Mouse (Mus musculus): Measurements from ENCODE around the gene Arhgap15. TPM values are rescaled to one million over a fixed set of nuclear protein-coding genes. Genes with fewer than 3 reads are reported as not detected.

Gene Arhgap15
- polyA plus RNA-seq, 1 experiment from 2014 or later: 0.30 TPM

DNA sequence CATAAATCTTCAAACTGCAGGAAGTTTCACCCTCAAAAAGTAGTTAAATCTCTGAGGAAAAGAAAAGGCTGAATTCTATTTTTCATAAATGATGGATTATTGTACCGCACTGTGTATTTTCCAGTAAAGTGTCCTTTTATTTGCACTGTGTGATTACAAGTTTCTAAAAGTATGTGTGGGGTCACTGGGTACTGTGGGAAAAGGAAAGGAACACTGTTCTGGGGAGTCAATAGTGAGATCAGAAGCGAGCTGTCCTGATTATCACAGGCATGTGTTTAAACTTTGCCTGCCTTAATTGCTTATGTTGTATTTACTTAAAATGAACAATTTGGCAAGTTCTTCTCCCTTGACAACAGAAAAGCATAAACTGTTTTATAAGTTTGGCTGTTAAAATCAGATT, 365.7 kb downstream of the Arhgap15 start:
- 87% methylated on average over 2 of the region's 2 CpGs for WGBS
- Histone ChIP-seq H3K36me3 (replicated peaks) (no peaks in the 10 kb centered on the region), H3K27ac (no peak overlapping the region), H3K4me1 (no peaks in the 10 kb centered on the region), H3K27me3 (ENCODE audit: poor library complexity, severe bottlenecking) (no peaks in the 10 kb centered on the region), H3K4me3 (no peak overlapping the region), H3K9me3 (no peaks in the 10 kb centered on the region)
- DNase-seq (ENCODE audit: extremely low spot score, low spot score): no peak

GRCm38 (mm10) chr2:44121162-44121561, 372.5 kb downstream of the Arhgap15 start:
- no peaks in the 10 kb centered on the region for H3K27me3 ChIP-seq (ENCODE audit: poor library complexity, severe bottlenecking)
- WGBS: 87% methylated on average over 5 of the region's 5 CpGs
- no peak overlapping the region for H3K4me3 ChIP-seq
- no peaks in the 10 kb centered on the region for H3K9me3 ChIP-seq
- no peaks in the 10 kb centered on the region for H3K4me1 ChIP-seq
- no peak for DNase-seq (ENCODE audit: extremely low spot score, low spot score)
- H3K36me3 ChIP-seq (replicated peaks): no peaks in the 10 kb centered on the region
- no peak overlapping the region for H3K27ac ChIP-seq

DNA sequence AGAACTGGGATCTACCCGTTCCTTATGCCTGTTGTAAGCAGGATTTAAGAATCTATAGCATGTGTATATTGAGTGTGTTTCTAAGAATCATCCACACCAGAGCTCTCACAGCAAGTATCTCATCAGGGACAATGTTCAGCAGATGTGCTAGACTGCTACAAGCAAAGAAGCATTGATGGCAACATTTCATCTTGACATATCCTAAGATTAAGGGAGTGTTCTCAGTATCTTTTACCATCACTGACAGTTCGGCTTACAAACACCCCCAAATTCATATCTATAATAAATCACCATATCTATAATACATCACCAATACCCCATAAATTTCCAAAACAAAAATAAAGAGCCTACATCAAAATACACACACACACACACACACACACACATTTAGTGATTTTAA, 374.6 kb downstream of the Arhgap15 start:
- H3K4me1 ChIP-seq: no peaks in the 10 kb centered on the region
- WGBS: 88% methylated on average over 2 of the region's 2 CpGs
- H3K27ac ChIP-seq: no peak overlapping the region
- no peak for DNase-seq (ENCODE audit: extremely low spot score, low spot score)
- no peak overlapping the region for H3K4me3 ChIP-seq
- no peaks in the 10 kb centered on the region for H3K36me3 ChIP-seq (replicated peaks)
- no peaks in the 10 kb centered on the region for H3K9me3 ChIP-seq
- H3K27me3 ChIP-seq (ENCODE audit: poor library complexity, severe bottlenecking): no peaks in the 10 kb centered on the region

- H3K4me3 ChIP-seq: no peak overlapping the region
- no peak for DNase-seq (ENCODE audit: extremely low spot score, low spot score)
- 80% methylated on average over 3 of the region's 3 CpGs for WGBS
- H3K36me3 ChIP-seq (replicated peaks): no peaks in the 10 kb centered on the region
- H3K27me3 ChIP-seq (ENCODE audit: poor library complexity, severe bottlenecking): no peaks in the 10 kb centered on the region
- H3K9me3 ChIP-seq: no peaks in the 10 kb centered on the region
- H3K27ac ChIP-seq: no peak overlapping the region
- H3K4me1 ChIP-seq: no peaks in the 10 kb centered on the region
Observed at GRCm38 (mm10) chr2:44124093-44124492, 375.5 kb downstream of the Arhgap15 start.

DNA sequence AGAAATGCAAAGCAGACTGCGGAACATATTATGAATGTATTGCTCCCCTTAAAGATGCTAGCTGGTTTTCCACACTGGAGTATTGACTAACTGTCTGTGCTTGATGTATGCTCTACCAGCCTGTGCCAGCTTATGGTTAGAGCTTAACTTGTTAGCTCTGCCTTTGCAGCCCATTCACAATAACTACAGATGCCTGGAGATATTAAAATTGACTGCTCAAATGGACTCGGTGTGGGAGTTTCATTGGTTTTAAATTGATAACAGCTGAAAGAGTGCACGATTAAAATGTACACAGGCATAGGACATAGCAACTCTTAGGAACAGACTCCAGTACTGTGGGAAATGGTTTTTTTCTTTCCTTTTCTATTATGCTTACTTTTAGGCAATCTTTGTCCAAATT, 376.1 kb downstream of the Arhgap15 start:
- H3K36me3 ChIP-seq (replicated peaks): no peaks in the 10 kb centered on the region
- no peaks in the 10 kb centered on the region for H3K27me3 ChIP-seq (ENCODE audit: poor library complexity, severe bottlenecking)
- H3K4me3 ChIP-seq: no peak overlapping the region
- no peak overlapping the region for H3K27ac ChIP-seq
- H3K9me3 ChIP-seq: no peaks in the 10 kb centered on the region
- no peaks in the 10 kb centered on the region for H3K4me1 ChIP-seq
- 90% methylated on average over 3 of the region's 3 CpGs for WGBS
- no peak for DNase-seq (ENCODE audit: extremely low spot score, low spot score)

- Histone ChIP-seq H3K27me3 (ENCODE audit: poor library complexity, severe bottlenecking) (no peaks in the 10 kb centered on the region), H3K36me3 (replicated peaks) (no peaks in the 10 kb centered on the region), H3K27ac (no peak overlapping the region), H3K9me3 (no peaks in the 10 kb centered on the region), H3K4me1 (no peaks in the 10 kb centered on the region), H3K4me3 (no peak overlapping the region)
- DNase-seq (ENCODE audit: extremely low spot score, low spot score): no peak
- WGBS: 97% methylated on average over 1 of the region's 1 CpGs
Observed at GRCm38 (mm10) chr2:44126044-44126695, 377.5 kb downstream of the Arhgap15 start.

- Histone ChIP-seq H3K9me3 (no peaks in the 10 kb centered on the region), H3K27me3 (ENCODE audit: poor library complexity, severe bottlenecking) (no peaks in the 10 kb centered on the region), H3K27ac (no peak overlapping the region), H3K4me3 (no peak overlapping the region), H3K4me1 (no peaks in the 10 kb centered on the region), H3K36me3 (replicated peaks) (no peaks in the 10 kb centered on the region)
- no peak for DNase-seq (ENCODE audit: extremely low spot score, low spot score)
- WGBS: 85% methylated on average over 3 of the region's 3 CpGs
Observed at GRCm38 (mm10) chr2:44129533-44129932, 380.9 kb downstream of the Arhgap15 start.

DNA sequence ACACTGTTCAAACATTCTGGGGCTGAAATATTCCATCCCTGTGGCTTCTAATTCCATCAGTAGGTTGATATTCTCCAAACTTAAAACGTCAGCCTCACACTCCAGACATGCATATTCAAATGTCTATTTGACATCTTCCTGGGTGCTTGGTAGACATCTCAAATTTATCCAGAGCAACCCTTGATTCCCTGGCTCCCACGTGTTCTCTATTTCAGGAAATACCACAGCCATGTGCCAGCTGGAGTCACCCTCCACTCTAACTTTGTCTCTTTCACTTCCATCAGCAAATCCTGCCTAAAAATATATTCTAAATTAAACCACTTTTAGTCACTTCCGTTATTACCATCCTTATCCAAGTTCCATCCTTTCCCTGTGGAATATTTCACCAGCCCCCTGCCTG, 382.6 kb downstream of the Arhgap15 start:
- H3K27ac ChIP-seq: no peak overlapping the region
- no peaks in the 10 kb centered on the region for H3K27me3 ChIP-seq (ENCODE audit: poor library complexity, severe bottlenecking)
- H3K9me3 ChIP-seq: no peaks in the 10 kb centered on the region
- H3K4me3 ChIP-seq: no peak overlapping the region
- no peak for DNase-seq (ENCODE audit: extremely low spot score, low spot score)
- 86% methylated on average over 3 of the region's 3 CpGs for WGBS
- no peaks in the 10 kb centered on the region for H3K36me3 ChIP-seq (replicated peaks)
- H3K4me1 ChIP-seq: no peaks in the 10 kb centered on the region

DNA sequence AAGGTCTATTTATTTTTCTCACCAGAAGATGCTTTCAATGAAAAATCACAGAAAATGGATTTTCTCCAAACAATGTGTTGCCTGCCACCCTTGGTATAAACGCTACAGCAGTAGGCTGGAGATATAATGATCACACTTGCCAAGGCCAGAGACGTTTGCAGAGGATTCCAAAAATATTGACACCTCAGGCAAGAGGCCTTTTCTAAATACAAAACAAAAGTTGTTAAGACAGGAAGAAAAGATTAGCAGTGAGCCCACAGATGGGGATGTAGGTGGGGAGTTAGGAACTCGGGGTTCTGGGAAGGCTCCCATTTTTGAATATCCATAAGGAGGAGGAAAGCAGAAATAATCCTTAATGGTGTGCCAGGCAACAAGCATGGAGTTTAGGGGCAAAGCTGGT, 386.2 kb downstream of the Arhgap15 start:
- H3K4me1 ChIP-seq: no peaks in the 10 kb centered on the region
- DNase-seq (ENCODE audit: extremely low spot score, low spot score): no peak
- WGBS: 77% methylated on average over 3 of the region's 3 CpGs
- no peaks in the 10 kb centered on the region for H3K9me3 ChIP-seq
- H3K27ac ChIP-seq: no peak overlapping the region
- H3K36me3 ChIP-seq (replicated peaks): no peaks in the 10 kb centered on the region
- H3K27me3 ChIP-seq (ENCODE audit: poor library complexity, severe bottlenecking): no peaks in the 10 kb centered on the region
- H3K4me3 ChIP-seq: no peak overlapping the region

DNA sequence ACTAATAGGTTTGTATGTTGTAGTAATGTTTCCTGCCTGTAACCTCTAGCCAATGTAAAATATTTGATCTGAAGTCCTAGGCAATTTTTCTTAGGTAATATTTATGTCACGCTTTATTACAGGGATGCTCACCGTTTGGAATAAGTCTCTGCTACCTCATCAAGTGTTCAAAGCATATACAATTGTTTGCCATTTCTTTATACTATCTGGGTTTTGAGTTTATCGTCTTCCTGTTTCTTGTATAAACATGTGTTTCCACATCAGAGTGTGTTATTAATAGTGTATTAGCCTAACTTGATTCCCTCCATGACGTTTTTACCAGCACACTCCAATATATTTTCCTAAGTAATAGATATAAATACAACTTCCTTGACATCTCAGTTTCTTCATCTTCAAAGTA, 391.8 kb downstream of the Arhgap15 start:
- Histone ChIP-seq H3K27ac (no peak overlapping the region), H3K4me1 (no peaks in the 10 kb centered on the region), H3K4me3 (no peak overlapping the region), H3K27me3 (ENCODE audit: poor library complexity, severe bottlenecking) (no peaks in the 10 kb centered on the region), H3K9me3 (no peaks in the 10 kb centered on the region), H3K36me3 (replicated peaks) (no peaks in the 10 kb centered on the region)
- DNase-seq (ENCODE audit: extremely low spot score, low spot score): no peak
- WGBS: 93% methylated on average over 4 of the region's 4 CpGs

DNA sequence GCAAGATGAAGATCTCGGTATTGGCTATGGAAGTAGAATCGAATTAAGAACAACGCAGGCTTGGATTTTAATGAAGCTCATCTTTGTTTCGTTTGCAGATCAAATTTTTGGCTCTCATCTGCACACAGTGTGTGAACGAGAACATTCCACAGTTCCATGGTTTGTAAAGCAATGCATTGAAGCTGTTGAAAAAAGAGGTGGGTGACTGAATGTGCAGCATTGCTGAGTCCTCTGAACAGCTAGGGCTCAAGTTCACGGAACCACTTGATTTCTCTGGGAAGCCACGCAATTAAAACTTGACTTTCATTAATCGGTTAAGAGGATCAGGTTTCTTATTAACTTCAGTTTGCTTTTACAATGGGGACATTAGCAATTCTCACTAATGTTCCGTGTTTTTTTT, 393.5 kb downstream of the Arhgap15 start:
- no peak for DNase-seq (ENCODE audit: extremely low spot score, low spot score)
- Histone ChIP-seq H3K36me3 (replicated peaks) (no peaks in the 10 kb centered on the region), H3K4me1 (no peaks in the 10 kb centered on the region), H3K27me3 (ENCODE audit: poor library complexity, severe bottlenecking) (no peaks in the 10 kb centered on the region), H3K9me3 (no peaks in the 10 kb centered on the region), H3K4me3 (no peak overlapping the region), H3K27ac (no peak overlapping the region)
- WGBS: 86% methylated on average over 9 of the region's 9 CpGs

DNA sequence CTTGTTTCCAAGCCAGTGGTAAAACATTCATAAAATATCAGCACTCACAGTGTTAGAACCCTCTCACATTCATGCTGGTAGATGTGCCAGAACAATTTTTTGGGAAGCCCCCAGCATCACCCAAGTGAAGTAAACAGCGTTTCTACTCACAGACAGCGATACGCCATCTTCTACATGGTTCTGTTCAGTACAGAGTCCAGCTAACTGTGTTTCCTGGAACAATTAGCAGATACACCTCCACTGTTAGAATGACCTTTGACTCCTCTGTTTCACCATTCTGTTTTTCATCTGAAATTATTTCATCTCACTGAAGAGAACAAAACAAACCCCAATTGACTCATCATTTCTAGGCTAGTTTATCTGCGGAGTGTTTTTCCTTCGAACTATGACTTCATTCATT, 394.0 kb downstream of the Arhgap15 start:
- Histone ChIP-seq H3K27me3 (ENCODE audit: poor library complexity, severe bottlenecking) (no peaks in the 10 kb centered on the region), H3K9me3 (no peaks in the 10 kb centered on the region), H3K4me1 (no peaks in the 10 kb centered on the region), H3K36me3 (replicated peaks) (no peaks in the 10 kb centered on the region), H3K27ac (no peak overlapping the region), H3K4me3 (no peak overlapping the region)
- WGBS: 95% methylated on average over 5 of the region's 5 CpGs
- DNase-seq (ENCODE audit: extremely low spot score, low spot score): no peak

GRCm38 (mm10) chr2:44146124-44146981, 397.7 kb downstream of the Arhgap15 start:
- H3K9me3 ChIP-seq: no peaks in the 10 kb centered on the region
- H3K4me1 ChIP-seq: peaks cover 9% of the 10 kb centered on the region
- no peaks in the 10 kb centered on the region for H3K27me3 ChIP-seq (ENCODE audit: poor library complexity, severe bottlenecking)
- 89% methylated on average over 7 of the region's 7 CpGs for WGBS
- H3K4me3 ChIP-seq: no peak overlapping the region
- no peak overlapping the region for H3K27ac ChIP-seq
- H3K36me3 ChIP-seq (replicated peaks): no peaks in the 10 kb centered on the region
- DNase-seq (ENCODE audit: extremely low spot score, low spot score): no peak
